Mouse (Mus musculus) T-helper 1 cell (primary cell): ENCODE measurements around the gene Vmn2r37.
"Not testable (repeated sequence)": the region's sequence is repeated elsewhere in the genome, so short reads cannot be mapped to it uniquely, and the experiment has no call there.

Experiments used
- in situ Hi-C: fragments of 300-600 bp; cut with MboI, MseI; formaldehyde crosslinking; loops from one replicate; pipeline ENCODE4 v1.15.1; 2025; ENCODE audit warnings: high pct_unique_total_duplicates

Gene Vmn2r37

DNA sequence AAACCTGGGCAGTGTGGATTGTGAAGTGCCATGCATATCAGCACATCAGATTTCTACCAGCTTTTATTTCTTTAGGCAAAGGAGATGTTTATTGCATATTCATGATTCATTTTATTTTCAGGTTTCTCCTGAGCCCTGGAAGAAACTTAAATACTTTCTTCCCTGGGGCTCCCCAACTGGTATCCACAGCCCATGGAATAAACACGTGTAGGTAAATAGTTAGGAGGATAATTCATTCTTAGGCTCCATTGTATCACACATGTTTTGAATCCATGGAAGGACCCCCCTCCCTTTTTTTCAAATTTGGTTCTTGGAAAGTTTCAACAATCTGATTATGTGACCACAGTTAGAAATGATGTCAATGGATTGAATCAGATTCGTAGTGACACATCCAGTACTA is at the start of gene Vmn2r37:
TSS of gene Vmn2r37 (minus strand) at position 101 of the 400 bp plus-strand sequence.
- in situ Hi-C loops: not testable (repeated sequence)
